In the genomic region with DNA sequence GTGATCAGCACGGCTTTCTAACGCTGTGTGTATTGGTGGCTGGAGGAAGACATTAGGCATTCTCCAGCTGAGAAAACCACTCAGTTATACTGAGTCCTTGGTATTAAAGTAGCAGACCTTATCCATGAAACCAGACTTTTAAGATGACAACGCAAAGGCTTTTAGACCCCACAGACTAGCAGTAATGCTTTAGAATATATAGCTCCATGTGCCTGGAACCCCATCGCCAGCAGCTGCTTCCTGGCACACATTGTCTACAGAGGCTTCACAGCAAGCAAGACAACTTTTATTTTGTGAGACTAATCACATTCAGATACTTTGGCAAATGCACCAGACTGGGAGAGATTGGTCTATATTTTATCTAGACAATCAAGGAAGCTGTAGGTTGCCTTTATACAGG, we compare ENCODE assay signal across 21 mouse cellular contexts. TPM values are rescaled to one million over a fixed set of nuclear protein-coding genes. Genes with fewer than 3 reads are reported as not detected.
"Had no signal": no experiment of that assay in that cellular context is flagged by ENCODE, and none has a peak within 500 bp of the region (broad histone marks: within the 10 kb centered on the region; RNA-seq: fewer than 3 reads in every experiment).

No protein-coding gene starts in this region.

- H3K27me3 ChIP-seq: limb, embryonic 15.5 days; liver, embryonic 12.5 days; megakaryocyte, embryonic 14.5 days; midbrain, embryonic 12.5 days had no signal

- H3K4me2 ChIP-seq: limb, embryonic 15.5 days; liver, embryonic 12.5 days; lung, embryonic 14.5 days; midbrain, embryonic 12.5 days had no signal

- H3K9ac ChIP-seq: limb, embryonic 15.5 days; liver, embryonic 12.5 days; liver, embryonic 14.5 days; lung, embryonic 14.5 days; midbrain, embryonic 12.5 days had no signal

- H3K36me3 ChIP-seq: limb, embryonic 15.5 days; midbrain, embryonic 10.5 days; midbrain, embryonic 12.5 days had no signal

- DNase-seq: lung, adult 18-20 months; lung, embryonic 14.5 days; lung, postnatal 10 days; lung, postnatal 36 days; midbrain, embryonic 14.5 days; right cerebral cortex, postnatal 25 days; right cerebral cortex, postnatal 4 days; spleen, adult 18-20 months; thymus, adult 18-20 months; thymus, postnatal 25 days; thymus, postnatal 4 days had no signal

- H3K9me3 ChIP-seq: limb, embryonic 15.5 days; liver, embryonic 12.5 days; midbrain, embryonic 12.5 days had no signal

- H3K27ac ChIP-seq: limb, embryonic 15.5 days; liver, embryonic 12.5 days; liver, embryonic 14.5 days; macrophage; midbrain, embryonic 10.5 days; midbrain, embryonic 12.5 days had no signal

- H3K4me3 ChIP-seq: limb, embryonic 15.5 days; liver, embryonic 12.5 days; megakaryocyte, embryonic 14.5 days; midbrain, embryonic 10.5 days; midbrain, embryonic 12.5 days; myocyte had no signal

- ATAC-seq: liver, embryonic 12.5 days; midbrain, embryonic 16.5 days had no signal

- H3K4me1 ChIP-seq: limb, embryonic 15.5 days; liver, embryonic 12.5 days; megakaryocyte, embryonic 14.5 days; midbrain, embryonic 12.5 days had no signal

RNA-seq across cellular contexts. Expression of a gene that starts 35.8 kb away (rescaled TPM):
- polyA plus RNA-seq: lung, embryonic 14.5 days; macrophage; midbrain, embryonic 10.5 days; midbrain, embryonic 12.5 days; midbrain, embryonic 14.5 days; midbrain, embryonic 16.5 days; myocyte; small intestine, adult 2 months had no signal
